Mouse (Mus musculus) ES-Bruce4 (cell line): ENCODE data around the gene Gm21988. TPM values are rescaled to one million over a fixed set of nuclear protein-coding genes. Genes with fewer than 3 reads are reported as not detected.

ENCODE experiments used
- H3K27ac ChIP-seq: 2 replicates; pipeline ENCODE4 v1.5.1; 2012; ENCODE audit warnings: low read length, inconsistent platforms; ENCODE audit not compliant: insufficient read depth
- H3K27me3 ChIP-seq: 2 replicates; pipeline ENCODE4 v1.6.1; 2012; ENCODE audit warnings: mild to moderate bottlenecking, low read length, inconsistent platforms; ENCODE audit not compliant: control insufficient read depth, poor library complexity, insufficient read depth, severe bottlenecking
- H3K36me3 ChIP-seq: 2 replicates; pipeline ENCODE4 v1.6.1; 2012; ENCODE audit warnings: inconsistent platforms, mild to moderate bottlenecking, low read length, moderate library complexity; ENCODE audit not compliant: control insufficient read depth, poor library complexity, insufficient read depth, severe bottlenecking
- H3K4me1 ChIP-seq: one replicate; pipeline ENCODE4 v1.8.1; 2011; ENCODE audit warnings: low read length; ENCODE audit not compliant: control insufficient read depth, insufficient read depth
- H3K4me3 ChIP-seq: 2 replicates; pipeline ENCODE4 v1.5.1; 2011; ENCODE audit warnings: low read depth, mild to moderate bottlenecking, low read length
- H3K9ac ChIP-seq: 2 replicates; pipeline ENCODE4 v1.6.1; 2012; ENCODE audit warnings: low read depth, mild to moderate bottlenecking, inconsistent platforms; ENCODE audit not compliant: poor library complexity, severe bottlenecking
- H3K9me3 ChIP-seq: replicated peaks from 2 replicates; pipeline ENCODE4 v1.6.1; 2012; ENCODE audit warnings: mild to moderate bottlenecking, low read length, inconsistent platforms; ENCODE audit not compliant: control insufficient read depth, poor library complexity, insufficient read depth, severe bottlenecking
- CTCF ChIP-seq: IDR thresholded peaks from one replicate; pipeline ENCODE4 v1.8.1; 2011; ENCODE audit warnings: low read depth, low read length
- EP300 ChIP-seq: IDR thresholded peaks from 2 replicates; pipeline ENCODE4 v1.6.1; 2011; ENCODE audit warnings: low read depth, low read length; ENCODE audit not compliant: insufficient read depth
- POLR2A ChIP-seq: IDR thresholded peaks from one replicate; pipeline ENCODE4 v1.8.1; 2011; ENCODE audit warnings: low read length; ENCODE audit not compliant: insufficient read depth
- polyA plus RNA-seq: library from polyadenylated mRNA; stranded (reverse); fragments of >200 nt; gene quantifications from 2 replicates; pipeline ENCODE4 v1.2.4, GENCODE M21; 2011; ENCODE audit warnings: low read depth; ENCODE audit not compliant: missing spikeins, insufficient read depth, insufficient read length

Gene Gm21988
- polyA plus RNA-seq, 1 experiment: 0.55 TPM

DNA sequence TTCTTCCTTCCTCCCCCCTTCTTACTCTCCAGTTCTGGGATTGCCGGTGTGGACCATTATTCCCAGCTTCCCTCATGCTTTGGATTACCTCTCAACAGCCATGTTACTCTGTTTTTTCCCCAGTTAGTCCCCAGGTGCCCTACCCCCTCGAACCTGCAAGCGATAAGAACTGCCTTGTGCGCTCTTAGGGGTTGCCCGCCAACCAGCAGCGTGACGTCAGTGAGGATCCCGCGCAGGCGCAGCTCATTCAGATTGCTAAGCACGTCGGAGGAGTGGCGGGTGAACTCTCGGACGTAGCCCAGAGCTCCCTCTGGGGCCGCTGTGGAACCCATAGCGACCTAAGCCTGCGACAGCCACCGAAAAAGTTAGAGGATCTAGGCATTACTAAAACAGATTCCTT, 10.8 kb downstream of the Gm21988 start:
- Histone ChIP-seq H3K27ac (0 out of 2 replicates have a peak overlapping the region, but pooled peaks have one; percentile 22), H3K9ac (peak overlapping the region; percentile 49), H3K36me3 (no peaks in the 10 kb centered on the region), H3K27me3 (no peaks in the 10 kb centered on the region), H3K4me1 (peaks cover 3% of the 10 kb centered on the region), H3K4me3 (peak overlapping the region; percentile 81), H3K9me3 (no peaks in the 10 kb centered on the region)
- TF ChIP-seq POLR2A (peak; percentile 24), EP300 (no peak), CTCF (no peak)

DNA sequence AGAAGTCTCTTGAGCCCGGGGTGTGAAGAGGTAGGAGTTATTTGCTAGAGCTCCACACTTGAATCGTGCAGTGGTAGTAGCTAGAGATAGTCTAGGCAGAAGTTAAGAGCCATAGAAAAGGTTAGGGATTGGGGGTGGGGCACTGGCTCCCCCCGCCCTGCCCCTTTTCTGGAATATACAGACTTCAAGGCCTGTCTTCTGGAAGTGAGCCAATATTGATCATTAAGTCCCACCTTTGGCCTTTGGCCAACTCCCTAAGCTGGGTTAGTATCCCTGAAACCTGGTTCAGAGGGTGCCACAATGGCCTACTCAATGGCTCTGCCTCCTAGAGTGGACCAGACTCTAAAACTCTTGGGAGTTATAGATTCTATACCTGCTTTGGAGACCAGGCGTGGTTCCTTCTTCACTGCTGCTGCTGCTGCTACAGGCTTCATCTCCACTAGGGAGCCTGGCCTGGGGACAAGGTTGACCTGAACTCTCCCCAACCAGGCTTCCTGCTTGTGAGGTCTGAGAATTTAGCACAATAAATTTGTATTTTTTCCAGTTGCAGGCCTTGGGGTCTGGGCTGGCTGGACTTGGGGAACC, 11.9 kb downstream of the Gm21988 start:
- Histone ChIP-seq H3K4me3 (no peak overlapping the region), H3K27me3 (no peaks in the 10 kb centered on the region)

DNA sequence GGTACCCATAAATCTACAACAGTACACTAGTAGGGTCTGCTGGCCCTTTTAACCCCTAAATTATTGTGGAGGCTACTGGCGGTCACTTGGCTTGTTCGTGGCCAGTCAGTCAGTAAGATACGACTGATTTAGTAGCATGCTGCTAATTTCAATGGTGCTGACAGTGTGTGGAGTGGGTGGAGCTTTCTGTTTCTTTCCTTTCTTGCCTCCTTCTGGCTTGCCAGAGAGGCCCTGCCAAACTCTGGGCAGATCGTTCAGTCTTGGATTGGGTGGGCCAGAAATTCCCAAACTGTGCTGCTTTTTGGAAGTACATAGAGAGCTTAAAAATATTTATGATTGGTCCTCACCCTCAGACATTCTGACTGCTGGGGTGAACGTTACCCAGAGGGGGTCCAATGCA, 12.5 kb downstream of the Gm21988 start:
- TF ChIP-seq POLR2A (no peak), CTCF (no peak), EP300 (no peak)
- 0 out of 2 replicates have a peak, but pooled peaks cover 3% of the 10 kb centered on the region for H3K36me3 ChIP-seq
- no peak overlapping the region for H3K9ac ChIP-seq
- no peak overlapping the region for H3K27ac ChIP-seq
- H3K4me1 ChIP-seq: peaks cover 5% of the 10 kb centered on the region
- no peak overlapping the region for H3K4me3 ChIP-seq
- H3K27me3 ChIP-seq: no peaks in the 10 kb centered on the region
- no peaks in the 10 kb centered on the region for H3K9me3 ChIP-seq

More for the DNA sequence above, 11.9 kb downstream of the Gm21988 start:
- Histone ChIP-seq H3K9ac (no peak overlapping the region), H3K36me3 (0 out of 2 replicates have a peak, but pooled peaks cover 3% of the 10 kb centered on the region), H3K9me3 (no peaks in the 10 kb centered on the region), H3K4me1 (peaks cover 3% of the 10 kb centered on the region), H3K27ac (no peak overlapping the region)
- TF ChIP-seq POLR2A (no peak), EP300 (no peak), CTCF (no peak)

DNA sequence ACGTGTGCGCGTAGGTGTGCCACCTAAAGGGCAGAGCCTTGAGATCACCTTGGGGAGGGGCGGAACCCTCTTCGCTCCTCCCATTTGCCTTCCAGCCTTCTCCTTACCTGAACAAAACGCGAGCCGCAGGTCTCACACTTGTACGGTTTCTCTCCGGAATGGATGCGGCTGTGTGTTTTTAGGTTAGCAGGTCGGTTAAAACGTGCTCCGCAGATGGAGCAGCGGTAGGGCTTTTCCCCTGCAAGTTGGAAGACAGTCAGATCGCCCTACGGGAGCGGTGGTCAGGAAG, 13.1 kb downstream of the Gm21988 start:
- Histone ChIP-seq H3K36me3 (0 out of 2 replicates have a peak, but pooled peaks cover 3% of the 10 kb centered on the region), H3K27me3 (no peaks in the 10 kb centered on the region), H3K27ac (no peak overlapping the region), H3K4me3 (peak overlapping the region; percentile 52), H3K9ac (no peak overlapping the region), H3K9me3 (no peaks in the 10 kb centered on the region), H3K4me1 (peaks cover 5% of the 10 kb centered on the region)
- TF ChIP-seq POLR2A (no peak), EP300 (0 out of 2 replicates have a peak, but pooled peaks have one; percentile 23)

DNA sequence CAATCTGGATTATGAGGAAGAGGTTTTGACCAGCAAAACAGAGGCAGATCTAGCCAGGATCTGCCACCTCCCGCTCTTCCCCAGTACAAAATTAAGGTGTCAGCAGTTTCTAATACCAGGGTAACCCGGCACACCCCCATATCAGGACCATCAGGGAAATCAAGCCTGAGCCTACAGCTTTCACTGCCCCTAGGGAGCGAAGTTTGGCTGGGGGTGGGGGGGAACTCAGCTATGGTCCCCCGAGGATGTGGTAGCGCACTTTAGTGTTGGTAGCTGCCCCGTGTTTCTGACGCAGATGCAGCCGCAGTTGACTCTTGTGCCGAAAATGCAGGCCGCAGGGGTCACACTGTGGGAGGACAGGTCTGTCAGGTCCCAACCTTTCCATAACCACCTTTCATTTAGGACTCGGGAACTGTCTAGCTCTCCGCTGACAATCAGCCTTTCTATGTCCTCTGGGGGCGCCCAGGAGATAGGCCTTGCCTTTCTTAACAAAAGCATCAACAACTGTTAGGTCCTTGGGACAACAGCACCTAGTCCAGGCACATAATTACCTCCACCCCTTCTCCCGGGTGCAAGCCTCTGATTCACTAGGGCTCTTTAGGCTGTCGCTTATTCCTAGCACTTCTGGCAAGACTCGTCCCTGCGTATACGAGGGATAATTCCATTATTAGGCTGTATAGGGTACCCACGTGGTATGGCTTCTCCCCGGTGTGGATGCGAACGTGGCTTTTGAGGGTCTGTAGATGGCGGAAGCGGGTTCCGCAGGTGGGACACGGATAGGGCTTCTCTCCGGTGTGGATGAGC, 13.6 kb downstream of the Gm21988 start:
- no peak overlapping the region for H3K27ac ChIP-seq
- no peaks in the 10 kb centered on the region for H3K27me3 ChIP-seq
- TF ChIP-seq POLR2A: no peak
- no peak for TF ChIP-seq EP300
- no peak for TF ChIP-seq CTCF
- 0 out of 2 replicates have a peak, but pooled peaks cover 3% of the 10 kb centered on the region for H3K36me3 ChIP-seq
- H3K4me1 ChIP-seq: peaks cover 5% of the 10 kb centered on the region
- peak overlapping the region; percentile 52 for H3K4me3 ChIP-seq
- no peak overlapping the region for H3K9ac ChIP-seq
- no peaks in the 10 kb centered on the region for H3K9me3 ChIP-seq

DNA sequence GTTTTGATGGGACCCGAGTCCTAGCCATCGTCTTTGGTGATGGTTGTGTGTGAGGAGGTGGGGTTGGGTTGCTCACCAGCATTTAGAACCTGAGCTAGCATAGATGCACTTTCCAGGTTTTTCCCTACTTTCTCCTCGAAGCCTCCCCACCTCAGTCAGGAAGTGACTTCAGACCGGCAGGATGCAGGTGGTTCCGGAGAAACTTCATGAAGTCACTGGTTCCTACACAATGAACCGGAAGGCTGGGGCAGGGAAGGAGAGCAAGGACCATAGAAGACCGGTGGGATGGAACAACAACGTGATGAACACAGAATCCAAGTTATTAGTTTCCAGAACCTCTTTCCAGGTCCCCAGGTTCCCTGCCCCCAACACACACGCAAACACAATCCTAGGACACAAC, 15.9 kb downstream of the Gm21988 start:
- Histone ChIP-seq H3K4me3 (no peak overlapping the region), H3K4me1 (peaks cover 5% of the 10 kb centered on the region), H3K36me3 (0 out of 2 replicates have a peak, but pooled peaks cover 3% of the 10 kb centered on the region), H3K27me3 (no peaks in the 10 kb centered on the region), H3K9ac (no peak overlapping the region), H3K27ac (no peak overlapping the region), H3K9me3 (no peaks in the 10 kb centered on the region)
- TF ChIP-seq EP300: no peak
